Mouse (Mus musculus) megakaryocyte, embryonic 14.5 days (primary cell): ENCODE data around the gene Opn3.

Experiments used
- FLI1 ChIP-seq: IDR thresholded peaks from 2 replicates; pipeline ENCODE4 v1.6.1; 2012; ENCODE audit warnings: low read length, inconsistent platforms, mixed read lengths
- GATA1 ChIP-seq: IDR thresholded peaks from 3 replicates; pipeline ENCODE4 v1.6.1; 2012; ENCODE audit warnings: mixed read lengths, low read length, inconsistent platforms, borderline replicate concordance

DNA sequence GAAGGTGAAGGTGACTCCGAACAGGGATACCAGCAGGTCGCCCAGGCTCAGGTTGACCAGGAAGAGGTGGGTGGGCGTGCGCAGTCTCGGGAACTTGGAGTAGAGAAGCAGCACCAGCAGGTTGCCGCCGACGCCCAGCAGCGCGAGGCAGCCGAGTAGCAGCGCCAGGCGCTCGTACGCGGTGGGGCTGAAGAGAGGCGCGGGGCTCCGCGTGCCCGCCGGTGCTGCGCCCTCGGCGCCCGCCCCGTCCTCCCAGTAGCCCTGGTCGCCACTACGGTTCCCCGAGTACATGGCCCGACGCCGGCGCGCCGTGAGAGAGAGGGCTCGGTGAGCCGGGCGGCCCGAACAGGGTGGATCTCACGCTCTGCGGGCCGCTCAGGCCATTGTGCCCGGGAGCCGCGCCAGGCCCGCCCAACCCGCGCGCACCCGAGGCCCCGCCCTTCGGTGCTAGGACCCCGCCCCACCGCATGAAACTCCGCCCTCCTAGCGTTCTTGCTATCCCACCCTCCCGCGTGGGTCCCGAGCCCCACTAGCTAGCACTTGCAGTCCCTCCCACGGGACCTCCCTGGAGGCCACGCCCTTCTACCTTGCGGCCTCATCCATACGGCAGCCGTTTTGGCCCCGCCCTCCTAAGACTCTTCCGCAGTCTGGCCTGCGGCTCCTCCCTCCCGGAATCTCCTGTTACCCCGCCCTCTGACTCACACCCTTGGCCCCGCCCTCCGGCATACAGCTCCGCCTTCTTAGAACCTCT, at the start of gene Opn3, which contains the start of gene Chml:
- TF ChIP-seq GATA1 (no peak), FLI1 (no peak)
